Mouse (Mus musculus): Measurements from ENCODE around the gene Ptprh.
A peak's percentile ranks its signal among the peaks of the same experiment; 100 is the strongest.

The Ptprh gene

GRCm38 (mm10) chr7:4521231-4522003 lies 82.4 kb downstream of the Ptprh start:
- DNase-seq, result no peak

DNA sequence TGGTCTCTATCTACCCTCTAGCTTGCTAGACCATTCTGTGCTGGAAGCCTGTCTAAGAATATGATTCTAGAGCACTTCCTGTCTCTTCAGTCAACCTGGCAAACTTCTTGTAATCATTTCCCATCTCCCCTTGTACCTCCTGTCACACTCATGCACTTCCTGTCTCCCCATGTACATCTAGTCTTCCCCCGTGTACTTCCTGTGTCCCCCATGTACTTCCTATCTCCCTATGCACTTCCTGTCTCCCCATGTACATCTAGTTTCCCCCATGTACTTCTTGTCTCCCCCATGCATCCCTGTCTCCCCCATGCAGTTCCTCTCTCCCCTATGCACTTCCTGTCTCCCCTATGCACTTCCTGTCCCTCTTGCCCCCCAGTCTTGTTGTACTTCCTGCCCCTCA lies 85.4 kb downstream of the Ptprh start:
- DNase-seq, result no peak

GRCm38 (mm10) chr7:4516332-4517050 lies 87.3 kb downstream of the Ptprh start, which contains the start of gene Tnnt1:
Gene Tnnt1 (minus strand): TSS chr7:4516382.
- no peak for DNase-seq

GRCm38 (mm10) chr7:4515853-4516252 lies 88.0 kb downstream of the Ptprh start:
- no peak for DNase-seq

DNA sequence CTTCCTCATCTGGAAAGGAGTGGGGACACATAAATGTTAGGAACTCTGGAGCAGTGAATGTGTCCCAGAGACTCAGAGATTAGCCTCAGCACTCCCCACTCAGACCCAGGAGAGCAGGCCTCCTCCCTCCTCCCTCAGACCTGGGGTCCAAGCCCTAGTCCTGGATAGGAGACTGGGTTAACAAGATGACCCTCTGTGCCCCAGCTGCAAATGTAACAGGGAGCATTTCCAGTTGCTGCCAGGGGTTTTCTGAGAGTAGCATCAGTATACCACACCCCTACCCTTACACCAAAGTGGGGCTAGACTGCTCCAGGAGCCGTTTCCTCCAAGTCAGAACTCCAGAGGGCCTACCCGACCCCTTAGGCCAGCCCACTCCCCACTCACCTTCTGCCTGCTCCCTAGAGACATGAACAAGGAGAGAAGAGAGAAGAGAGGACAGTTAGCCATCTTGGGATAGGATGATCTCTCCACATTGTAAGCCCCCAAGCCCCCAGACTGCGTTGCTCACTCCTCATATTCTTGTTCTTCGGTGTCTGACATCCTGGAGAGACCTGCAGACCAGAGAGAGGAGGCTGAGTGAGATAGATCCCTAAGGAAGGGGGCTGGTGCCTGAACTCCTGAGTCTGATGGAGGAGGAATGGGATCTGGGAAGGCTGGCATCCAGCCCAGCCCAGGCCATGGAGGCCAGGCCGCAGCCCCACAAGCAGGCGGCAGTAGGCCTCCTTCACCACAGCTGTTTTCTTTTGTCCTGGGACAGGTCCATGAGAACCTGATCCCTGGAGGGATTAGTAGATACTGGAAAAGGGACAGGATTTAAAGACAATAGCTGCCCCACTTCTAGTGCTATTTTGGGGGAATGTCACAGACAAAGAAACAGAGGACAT lies 89.8 kb downstream of the Ptprh start:
- DNase-seq, result no peak

DNA sequence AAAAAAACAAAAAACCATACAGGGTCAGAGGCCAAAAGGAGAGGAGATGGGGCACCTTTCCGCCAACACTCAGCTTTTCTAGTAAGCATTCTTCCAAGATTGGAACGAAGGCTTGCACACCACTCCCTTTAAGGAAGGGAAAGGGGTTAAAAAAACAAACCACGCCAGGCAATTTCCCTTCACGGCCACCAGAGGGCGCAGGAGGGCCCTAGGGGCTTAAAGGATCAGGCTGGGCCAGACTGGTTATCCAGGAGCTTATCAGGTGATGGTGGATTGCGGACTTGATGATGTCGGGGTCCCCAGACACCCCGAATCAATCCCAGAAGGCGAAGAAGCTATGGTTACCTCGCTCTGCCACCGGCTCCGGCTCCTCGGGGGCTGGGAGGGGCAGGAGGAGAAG lies 90.6 kb downstream of the Ptprh start:
- DNase-seq, result peak in 1 of 2 experiments; percentile 39

GRCm38 (mm10) chr7:4511489-4512224 lies 92.2 kb downstream of the Ptprh start:
- no peak for DNase-seq

- DNase-seq, result peak; percentile 54 to 64
Measured at GRCm38 (mm10) chr7:4509863-4510608, 93.8 kb downstream of the Ptprh start.

- DNase-seq, result no peak
Measured at GRCm38 (mm10) chr7:4508739-4509116, 95.1 kb downstream of the Ptprh start.

GRCm38 (mm10) chr7:4508062-4508738 lies 95.6 kb downstream of the Ptprh start:
- no peak for DNase-seq

- no peak for DNase-seq
Measured at GRCm38 (mm10) chr7:4507220-4507619, 96.6 kb downstream of the Ptprh start.

- no peak for DNase-seq
Measured at GRCm38 (mm10) chr7:4504646-4505435, 99.0 kb downstream of the Ptprh start.

DNA sequence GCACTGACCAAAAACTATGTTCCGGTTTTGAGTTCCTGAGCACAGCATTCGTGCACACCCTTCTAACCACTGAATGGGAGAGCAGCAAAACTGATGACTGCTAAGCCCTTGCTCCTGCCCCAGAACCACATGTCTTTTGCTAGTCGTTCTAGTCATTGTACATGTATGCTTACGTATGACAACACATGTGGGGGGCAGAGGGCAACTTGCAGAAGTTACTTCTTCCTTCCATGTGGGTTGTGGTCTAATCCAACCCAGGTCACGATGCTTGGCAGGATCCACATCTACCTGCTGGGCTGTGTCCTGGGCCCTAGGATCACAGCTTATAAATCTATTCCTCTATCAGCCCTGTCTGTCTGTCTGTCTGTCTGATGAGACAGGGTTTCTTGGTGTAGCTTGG lies 100.0 kb downstream of the Ptprh start:
- DNase-seq, result no peak

DNA sequence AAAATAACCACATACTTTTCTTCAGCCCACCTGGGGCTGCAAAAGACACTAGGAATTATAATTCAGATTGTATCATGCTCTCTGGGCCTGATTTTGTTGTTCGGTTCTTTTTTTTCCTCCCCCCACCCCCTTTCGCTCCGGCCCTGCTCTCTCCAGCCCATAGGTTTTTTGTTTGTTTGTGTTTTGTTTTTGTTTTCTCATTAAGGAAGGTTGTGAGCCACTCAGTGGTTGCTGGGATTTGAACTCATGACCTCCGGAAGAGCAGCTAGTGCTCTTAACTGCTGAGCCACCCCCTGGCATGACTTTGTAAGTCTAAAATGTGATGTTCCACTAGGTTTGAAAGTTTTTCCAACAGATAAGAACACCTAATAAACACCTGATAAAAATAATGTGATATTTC lies 100.7 kb downstream of the Ptprh start:
- DNase-seq, result no peak

GRCm38 (mm10) chr7:4502421-4503090 lies 101.3 kb downstream of the Ptprh start:
- peak; percentile 61 to 81 for DNase-seq

GRCm38 (mm10) chr7:4501558-4502397 lies 102.1 kb downstream of the Ptprh start, which contains the start of gene Ppp1r12c:
Gene Ppp1r12c (minus strand): TSS chr7:4501680.
- peak; percentile 97 for DNase-seq

DNA sequence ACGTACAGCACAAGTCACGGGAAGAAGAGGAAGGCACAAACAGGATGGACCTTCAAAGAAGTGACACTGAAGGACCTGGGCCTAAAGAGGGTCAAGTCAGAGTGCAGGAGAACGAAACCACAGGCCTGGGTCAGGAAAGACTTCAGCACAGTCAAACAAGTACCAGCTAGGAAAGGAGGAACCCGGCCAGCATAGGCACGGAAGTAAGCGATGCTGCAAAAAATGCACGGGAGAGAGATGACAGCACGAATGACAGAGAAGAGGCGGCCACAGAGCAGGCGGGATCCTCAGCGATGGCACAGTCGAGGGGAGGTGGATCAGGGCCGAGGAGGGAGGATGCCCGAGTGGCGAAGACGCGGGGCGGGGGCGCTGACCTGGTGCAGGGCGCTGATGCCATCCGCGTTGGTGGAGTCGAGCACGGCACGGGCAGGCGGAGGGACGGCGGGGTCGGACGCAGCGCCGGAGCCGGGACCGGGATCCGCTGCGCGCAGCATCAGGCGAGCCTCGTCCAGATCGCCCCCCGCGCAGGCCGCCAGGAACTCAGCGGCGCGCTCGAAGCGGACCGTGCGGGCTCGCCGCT lies 102.9 kb downstream of the Ptprh start:
- DNase-seq, result peak; percentile 63 to 73

DNA sequence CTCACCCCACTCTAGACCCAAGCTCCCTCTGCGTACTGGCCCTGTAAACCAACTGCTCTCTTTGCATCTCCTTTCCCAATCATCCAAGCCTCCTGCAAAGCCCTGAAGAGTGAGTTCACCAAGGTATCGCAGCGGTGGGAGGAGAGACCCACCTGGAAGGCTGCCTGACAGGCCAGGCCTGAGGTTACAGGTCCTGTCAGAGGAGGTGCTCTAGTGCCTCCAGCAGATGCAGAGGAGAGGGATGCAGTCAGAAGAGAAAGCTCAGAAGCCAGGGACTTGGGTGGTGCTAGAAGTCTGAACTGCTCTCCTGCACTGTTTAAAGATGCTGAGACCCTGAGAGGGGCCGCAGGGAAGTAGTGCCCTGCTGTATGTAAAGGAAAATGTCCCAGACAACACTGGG lies 104.8 kb downstream of the Ptprh start:
- DNase-seq, result no peak
